Mouse (Mus musculus) testis, adult 2 months (tissue): ENCODE measurements around the gene Gipc2. TPM values are rescaled to one million over a fixed set of nuclear protein-coding genes. Genes with fewer than 3 reads are reported as not detected.

Experiments used
- H3K27ac ChIP-seq: fragments of 200-500 bp; 2 replicates; pipeline ENCODE4 v1.5.1; 2012; ENCODE audit warnings: low read depth, low read length; ENCODE audit not compliant: control insufficient read depth, insufficient read depth
- H3K27me3 ChIP-seq: fragments of 200-500 bp; 2 replicates; pipeline ENCODE4 v1.6.1; 2012; ENCODE audit warnings: mild to moderate bottlenecking, low read length, moderate library complexity; ENCODE audit not compliant: control insufficient read depth, insufficient read depth
- H3K36me3 ChIP-seq: fragments of 200-500 bp; 2 replicates; pipeline ENCODE4 v1.6.1; 2012; ENCODE audit warnings: mild to moderate bottlenecking, low read length; ENCODE audit not compliant: control insufficient read depth, insufficient read depth
- H3K4me1 ChIP-seq: fragments of 200-500 bp; 2 replicates; pipeline ENCODE4 v1.6.1; 2012; ENCODE audit warnings: low read length; ENCODE audit not compliant: control insufficient read depth, insufficient read depth
- H3K4me3 ChIP-seq: fragments of 200-500 bp; 2 replicates; pipeline ENCODE4 v1.5.1; 2012; ENCODE audit warnings: low read depth, mild to moderate bottlenecking, low read length, moderate library complexity, mixed read lengths; ENCODE audit not compliant: control insufficient read depth
- CTCF ChIP-seq: fragments of 200-500 bp; IDR thresholded peaks from 2 replicates; pipeline ENCODE4 v1.5.1; 2012; ENCODE audit warnings: low read depth, mild to moderate bottlenecking, inconsistent platforms, low read length, moderate library complexity; ENCODE audit not compliant: control insufficient read depth, insufficient read depth, insufficient replicate concordance
- POLR2A ChIP-seq: fragments of 200-500 bp; IDR thresholded peaks from 2 replicates; pipeline ENCODE4 v1.6.1; 2012; ENCODE audit warnings: low read depth, mild to moderate bottlenecking, inconsistent platforms, low read length, moderate library complexity; ENCODE audit not compliant: control insufficient read depth
- polyA plus RNA-seq: library from polyadenylated mRNA; depleted of rRNA; stranded (reverse); fragments of >200 nt; gene quantifications from 2 replicates; pipeline ENCODE4 v1.2.3, GENCODE M21; 2012

Gipc2 gene
- polyA plus RNA-seq, 1 experiment, result 9.7 TPM

DNA sequence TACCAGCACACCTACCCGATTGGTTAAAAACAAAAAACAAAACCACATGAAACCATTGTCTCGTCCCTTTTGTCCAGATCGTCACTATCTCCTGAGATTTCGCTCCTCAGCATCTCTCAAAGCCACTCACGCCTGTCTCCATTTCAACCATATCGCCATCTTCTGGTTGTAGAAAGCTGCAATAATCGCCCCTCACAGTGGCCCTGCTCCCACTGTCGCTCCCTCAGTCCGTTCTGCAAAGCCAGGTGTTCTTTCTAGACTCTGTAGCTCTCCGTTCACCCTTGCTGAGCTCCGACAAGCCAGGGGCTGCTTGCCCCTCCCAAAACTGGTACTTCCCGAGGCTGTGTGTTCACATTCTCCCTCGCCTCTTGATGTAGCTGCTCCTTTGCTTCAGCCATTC lies 99.3 kb downstream of the Gipc2 start:
- Histone ChIP-seq H3K4me3 (no peak overlapping the region; the same call in 1 of the 2 replicates), H3K36me3 (no peaks in the 10 kb centered on the region), H3K27me3 (no peaks in the 10 kb centered on the region), H3K27ac (no peak overlapping the region), H3K4me1 (peaks cover 2% of the 10 kb centered on the region; the same call in 1 of the 2 replicates)
- TF ChIP-seq POLR2A (no peak), CTCF (no peak)

DNA sequence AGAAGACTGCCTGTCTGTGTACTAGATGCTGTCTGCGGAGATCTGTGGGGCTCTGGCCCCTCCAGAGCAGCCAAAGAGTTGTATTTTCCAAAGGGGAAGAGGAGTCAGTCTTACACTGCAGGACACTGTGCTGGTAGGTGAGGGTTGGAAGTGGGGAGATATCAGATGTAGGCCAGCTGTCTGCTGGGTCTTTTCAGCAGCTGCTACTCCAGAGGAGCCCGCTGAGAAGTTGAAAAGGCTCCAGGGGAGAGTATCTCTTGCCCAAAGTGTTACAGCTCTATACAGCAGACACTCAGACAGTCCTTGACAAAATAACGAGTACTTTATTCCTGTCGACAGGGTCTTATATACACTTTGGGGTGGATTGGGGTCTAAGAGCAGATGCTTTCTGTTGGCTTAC lies 100.2 kb downstream of the Gipc2 start:
- Histone ChIP-seq H3K4me1 (peaks cover 2% of the 10 kb centered on the region; the same call in 1 of the 2 replicates), H3K36me3 (no peaks in the 10 kb centered on the region), H3K27ac (no peak overlapping the region), H3K27me3 (no peaks in the 10 kb centered on the region), H3K4me3 (no peak overlapping the region)
- TF ChIP-seq CTCF (no peak), POLR2A (no peak)

GRCm38 (mm10) chr3:152064166-152064565 lies 101.9 kb downstream of the Gipc2 start:
- H3K4me3 ChIP-seq, result no peak overlapping the region
- no peak overlapping the region for H3K27ac ChIP-seq
- H3K4me1 ChIP-seq, result peaks cover 2% of the 10 kb centered on the region; the same call in 1 of the 2 replicates
- no peaks in the 10 kb centered on the region for H3K36me3 ChIP-seq
- no peaks in the 10 kb centered on the region for H3K27me3 ChIP-seq
- TF ChIP-seq POLR2A (no peak), CTCF (no peak)

DNA sequence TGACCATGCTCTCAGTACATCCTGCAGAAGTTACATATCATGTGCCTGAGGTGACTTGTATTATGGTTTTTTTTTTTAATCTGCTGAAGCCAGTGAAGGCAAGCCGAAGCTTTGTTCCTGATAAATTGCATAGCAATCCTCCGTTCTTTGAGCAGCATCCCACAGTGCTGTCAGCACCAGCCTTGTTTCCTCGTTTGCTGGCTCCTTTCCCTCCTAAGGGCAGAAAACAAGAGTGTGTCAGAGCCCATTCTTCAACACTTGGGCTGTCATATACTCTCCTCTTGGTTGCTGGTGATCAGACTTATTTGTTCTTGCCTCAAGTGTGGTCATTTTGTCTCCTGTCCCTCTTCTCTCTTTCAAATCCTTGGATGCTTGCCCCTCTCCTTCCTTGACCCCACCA lies 103.2 kb downstream of the Gipc2 start:
- no peak for TF ChIP-seq POLR2A
- no peak for TF ChIP-seq CTCF

GRCm38 (mm10) chr3:152061145-152061544 lies 104.9 kb downstream of the Gipc2 start:
- Histone ChIP-seq H3K27me3 (no peaks in the 10 kb centered on the region), H3K4me3 (no peak overlapping the region), H3K27ac (no peak overlapping the region), H3K4me1 (no peaks in the 10 kb centered on the region), H3K36me3 (no peaks in the 10 kb centered on the region)
- TF ChIP-seq CTCF, result no peak
- no peak for TF ChIP-seq POLR2A

More for the DNA sequence above, 103.2 kb downstream of the Gipc2 start:
- H3K36me3 ChIP-seq, result no peaks in the 10 kb centered on the region
- no peaks in the 10 kb centered on the region for H3K27me3 ChIP-seq
- no peak overlapping the region for H3K27ac ChIP-seq
- no peak overlapping the region for H3K4me3 ChIP-seq
- H3K4me1 ChIP-seq, result peaks cover 2% of the 10 kb centered on the region; the same call in 1 of the 2 replicates

GRCm38 (mm10) chr3:152058235-152058634 lies 107.8 kb downstream of the Gipc2 start:
- Histone ChIP-seq H3K27ac (no peak overlapping the region), H3K36me3 (no peaks in the 10 kb centered on the region), H3K4me1 (no peaks in the 10 kb centered on the region), H3K27me3 (no peaks in the 10 kb centered on the region), H3K4me3 (no peak overlapping the region)
- TF ChIP-seq POLR2A (no peak), CTCF (no peak)

DNA sequence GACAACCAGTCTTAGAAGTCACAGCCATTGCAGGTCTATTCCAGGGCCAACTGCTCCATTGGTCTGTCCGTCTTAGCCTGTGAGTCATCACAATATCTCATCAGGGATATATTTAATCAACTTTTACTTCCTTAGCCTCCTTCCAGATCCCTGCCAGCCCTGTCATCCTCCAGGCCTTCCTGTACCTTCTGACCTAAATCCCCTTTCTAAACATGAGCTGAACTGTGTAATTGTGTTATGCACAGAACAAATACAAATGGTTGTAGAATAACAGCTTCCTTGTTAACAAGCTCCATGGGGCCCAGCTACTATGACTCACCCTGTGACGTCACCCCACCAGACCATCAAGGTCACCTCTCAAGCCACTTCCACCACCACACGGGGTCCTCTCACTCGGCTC lies 111.8 kb downstream of the Gipc2 start:
- no peaks in the 10 kb centered on the region for H3K36me3 ChIP-seq
- TF ChIP-seq CTCF (no peak), POLR2A (no peak)

DNA sequence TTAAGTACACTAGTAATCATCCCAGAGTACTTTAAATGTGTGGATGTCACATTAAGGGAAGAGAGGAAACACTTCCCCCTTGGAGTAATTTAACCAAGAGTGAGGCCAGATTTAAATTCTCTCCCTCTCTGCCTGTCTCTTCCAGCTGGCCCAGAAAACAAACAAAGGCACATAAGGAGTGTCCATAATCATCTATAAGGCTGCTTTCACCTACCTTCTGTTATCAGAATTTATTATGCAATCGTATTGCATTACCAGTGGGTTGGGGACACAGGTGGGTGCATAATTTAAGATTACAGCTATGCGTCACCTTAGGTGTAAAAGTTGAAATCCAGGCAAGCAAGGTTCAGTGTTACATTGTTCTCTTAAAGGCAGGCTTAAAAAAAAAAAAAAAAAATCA lies 114.1 kb downstream of the Gipc2 start:
- Histone ChIP-seq H3K27ac (no peak overlapping the region), H3K4me1 (no peaks in the 10 kb centered on the region), H3K27me3 (no peaks in the 10 kb centered on the region), H3K4me3 (no peak overlapping the region), H3K36me3 (no peaks in the 10 kb centered on the region)
- TF ChIP-seq CTCF (no peak), POLR2A (no peak)

More for the DNA sequence above, 111.8 kb downstream of the Gipc2 start:
- Histone ChIP-seq H3K4me1 (no peaks in the 10 kb centered on the region), H3K27me3 (no peaks in the 10 kb centered on the region), H3K4me3 (no peak overlapping the region), H3K27ac (no peak overlapping the region)
